Mouse (Mus musculus) central nervous system, embryonic 18 days (tissue): Measurements from ENCODE around the gene Chil4. TPM values are rescaled to one million over a fixed set of nuclear protein-coding genes. Genes with fewer than 3 reads are reported as not detected.

ENCODE experiments used
- polyA plus RNA-seq: library from polyadenylated mRNA; depleted of rRNA; stranded (reverse); fragments of >200 nt; gene quantifications from 2 replicates; pipeline ENCODE4 v1.2.3, GENCODE M21; 2012; rRNA removed

Chil4 gene
- polyA plus RNA-seq = not detected in 2 replicates

GRCm38 (mm10) chr3:106219407-106219806 is at the start of gene Chil4:
Chil4 (minus strand) TSS chr3:106219507.

GRCm38 (mm10) chr3:106167464-106167863 is 51.8 kb downstream of the Chil4 start, which contains the start of gene Chil3:
Chil3 (minus strand) TSS chr3:106167564.

Other genes with a start within 250 kb of the Chil4 start
- gene Ovgp1, start 245.8 kb downstream of the Chil4 start, polyA plus RNA-seq = 15.0 and 15.8 TPM in 2 replicates
- 3.6 and 5.9 TPM in 2 replicates for gene Pifo, start 204.9 kb downstream of the Chil4 start, polyA plus RNA-seq
- gene Chil5, start 186.7 kb downstream of the Chil4 start, polyA plus RNA-seq = 0.07 and 0.08 TPM in 2 replicates
- 2.9 and 3.4 TPM in 2 replicates for gene Chia1, start 106.3 kb downstream of the Chil4 start, polyA plus RNA-seq
- gene Chil3, start 51.9 kb downstream of the Chil4 start, polyA plus RNA-seq = 0.09 TPM in 1 of 2 replicates, not detected in the other
- not detected in 2 replicates for gene Chil6, start 186.7 kb upstream of the Chil4 start, polyA plus RNA-seq